Mouse (Mus musculus): ENCODE results near the gene Gm17304. TPM values are rescaled to one million over a fixed set of nuclear protein-coding genes. Genes with fewer than 3 reads are reported as not detected.

The Gm17304 gene
- polyA plus RNA-seq, 1 experiment: not detected

- no peak for TF ChIP-seq POLR2A (IDR thresholded peaks at IDR 0.05; ENCODE audit: borderline replicate concordance, low read depth, low read length)
- no peak for TF ChIP-seq CTCF (IDR thresholded peaks at IDR 0.05; ENCODE audit: low read depth, low read length)
- H3K27ac ChIP-seq (ENCODE audit: insufficient read depth, low read depth, low read length): peak overlapping the region; percentile 64
- H3K4me1 ChIP-seq (ENCODE audit: control insufficient read depth, insufficient read depth, low read length): peaks cover 8% of the 10 kb centered on the region; the same call in 1 of the 2 replicates
- no peak overlapping the region for H3K4me3 ChIP-seq (ENCODE audit: insufficient read depth, low read length)
Observed at GRCm38 (mm10) chr5:106589006-106589405, 19.9 kb upstream of the Gm17304 start.

GRCm38 (mm10) chr5:106589670-106590069, 19.2 kb upstream of the Gm17304 start:
- Histone ChIP-seq H3K27ac (ENCODE audit: insufficient read depth, low read depth, low read length) (peak overlapping the region; percentile 64), H3K4me1 (ENCODE audit: control insufficient read depth, insufficient read depth, low read length) (peaks cover 8% of the 10 kb centered on the region; the same call in 1 of the 2 replicates), H3K4me3 (ENCODE audit: insufficient read depth, low read length) (no peak overlapping the region)
- TF ChIP-seq CTCF (IDR thresholded peaks at IDR 0.05; ENCODE audit: low read depth, low read length): no peak
- no peak for TF ChIP-seq POLR2A (IDR thresholded peaks at IDR 0.05; ENCODE audit: borderline replicate concordance, low read depth, low read length)

- TF ChIP-seq CTCF (IDR thresholded peaks at IDR 0.05; ENCODE audit: low read depth, low read length): no peak
- no peak for TF ChIP-seq POLR2A (IDR thresholded peaks at IDR 0.05; ENCODE audit: borderline replicate concordance, low read depth, low read length)
- no peak overlapping the region for H3K4me3 ChIP-seq (ENCODE audit: insufficient read depth, low read length)
- peaks cover 8% of the 10 kb centered on the region; the same call in 1 of the 2 replicates for H3K4me1 ChIP-seq (ENCODE audit: control insufficient read depth, insufficient read depth, low read length)
- no peak overlapping the region for H3K27ac ChIP-seq (ENCODE audit: insufficient read depth, low read depth, low read length)
Observed at GRCm38 (mm10) chr5:106590686-106591085, 18.2 kb upstream of the Gm17304 start.

GRCm38 (mm10) chr5:106594388-106594787, 14.5 kb upstream of the Gm17304 start:
- H3K4me1 ChIP-seq (ENCODE audit: control insufficient read depth, insufficient read depth, low read length): peaks cover 3% of the 10 kb centered on the region; the same call in 1 of the 2 replicates
- no peak for TF ChIP-seq CTCF (IDR thresholded peaks at IDR 0.05; ENCODE audit: low read depth, low read length)
- no peak for TF ChIP-seq POLR2A (IDR thresholded peaks at IDR 0.05; ENCODE audit: borderline replicate concordance, low read depth, low read length)
- H3K27ac ChIP-seq (ENCODE audit: insufficient read depth, low read depth, low read length): no peak overlapping the region
- H3K4me3 ChIP-seq (ENCODE audit: insufficient read depth, low read length): no peak overlapping the region

- TF ChIP-seq POLR2A (IDR thresholded peaks at IDR 0.05; ENCODE audit: borderline replicate concordance, low read depth, low read length) (no peak), CTCF (IDR thresholded peaks at IDR 0.05; ENCODE audit: low read depth, low read length) (no peak)
- no peak overlapping the region for H3K27ac ChIP-seq (ENCODE audit: insufficient read depth, low read depth, low read length)
- H3K4me3 ChIP-seq (ENCODE audit: insufficient read depth, low read length): no peak overlapping the region
- H3K4me1 ChIP-seq (ENCODE audit: control insufficient read depth, insufficient read depth, low read length): no peaks in the 10 kb centered on the region
Observed at GRCm38 (mm10) chr5:106597472-106597871, 11.4 kb upstream of the Gm17304 start.

- no peaks in the 10 kb centered on the region for H3K4me1 ChIP-seq (ENCODE audit: control insufficient read depth, insufficient read depth, low read length)
- TF ChIP-seq CTCF (IDR thresholded peaks at IDR 0.05; ENCODE audit: low read depth, low read length): no peak
- no peak for TF ChIP-seq POLR2A (IDR thresholded peaks at IDR 0.05; ENCODE audit: borderline replicate concordance, low read depth, low read length)
- no peak overlapping the region for H3K27ac ChIP-seq (ENCODE audit: insufficient read depth, low read depth, low read length)
- no peak overlapping the region for H3K4me3 ChIP-seq (ENCODE audit: insufficient read depth, low read length)
Observed at GRCm38 (mm10) chr5:106599482-106599881, 9.4 kb upstream of the Gm17304 start.

- no peak overlapping the region for H3K27ac ChIP-seq (ENCODE audit: insufficient read depth, low read depth, low read length)
- H3K4me3 ChIP-seq (ENCODE audit: insufficient read depth, low read length): no peak overlapping the region
- H3K4me1 ChIP-seq (ENCODE audit: control insufficient read depth, insufficient read depth, low read length): no peaks in the 10 kb centered on the region
- no peak for TF ChIP-seq CTCF (IDR thresholded peaks at IDR 0.05; ENCODE audit: low read depth, low read length)
- no peak for TF ChIP-seq POLR2A (IDR thresholded peaks at IDR 0.05; ENCODE audit: borderline replicate concordance, low read depth, low read length)
Observed at GRCm38 (mm10) chr5:106604381-106604780, 4.5 kb upstream of the Gm17304 start.

- no peak for TF ChIP-seq POLR2A (IDR thresholded peaks at IDR 0.05; ENCODE audit: borderline replicate concordance, low read depth, low read length)
- no peak for TF ChIP-seq CTCF (IDR thresholded peaks at IDR 0.05; ENCODE audit: low read depth, low read length)
- H3K4me3 ChIP-seq (ENCODE audit: insufficient read depth, low read length): no peak overlapping the region
Observed at GRCm38 (mm10) chr5:106605096-106605495, 3.8 kb upstream of the Gm17304 start.

GRCm38 (mm10) chr5:106607081-106607480, 1.8 kb upstream of the Gm17304 start:
- Histone ChIP-seq H3K4me1 (ENCODE audit: control insufficient read depth, insufficient read depth, low read length) (no peaks in the 10 kb centered on the region), H3K27ac (ENCODE audit: insufficient read depth, low read depth, low read length) (no peak overlapping the region), H3K4me3 (ENCODE audit: insufficient read depth, low read length) (no peak overlapping the region)
- TF ChIP-seq CTCF (IDR thresholded peaks at IDR 0.05; ENCODE audit: low read depth, low read length) (no peak), POLR2A (IDR thresholded peaks at IDR 0.05; ENCODE audit: borderline replicate concordance, low read depth, low read length) (no peak)

More at GRCm38 (mm10) chr5:106605096-106605495, 3.8 kb upstream of the Gm17304 start:
- Histone ChIP-seq H3K4me1 (ENCODE audit: control insufficient read depth, insufficient read depth, low read length) (no peaks in the 10 kb centered on the region), H3K27ac (ENCODE audit: insufficient read depth, low read depth, low read length) (no peak overlapping the region)

- no peak overlapping the region for H3K4me3 ChIP-seq (ENCODE audit: insufficient read depth, low read length)
- H3K4me1 ChIP-seq (ENCODE audit: control insufficient read depth, insufficient read depth, low read length): peaks cover 19% of the 10 kb centered on the region
- no peak for TF ChIP-seq POLR2A (IDR thresholded peaks at IDR 0.05; ENCODE audit: borderline replicate concordance, low read depth, low read length)
- TF ChIP-seq CTCF (IDR thresholded peaks at IDR 0.05; ENCODE audit: low read depth, low read length): no peak
- H3K27ac ChIP-seq (ENCODE audit: insufficient read depth, low read depth, low read length): no peak overlapping the region
Observed at GRCm38 (mm10) chr5:106612151-106612550, 3.3 kb downstream of the Gm17304 start.

GRCm38 (mm10) chr5:106614570-106614969, 5.7 kb downstream of the Gm17304 start:
- H3K27ac ChIP-seq (ENCODE audit: insufficient read depth, low read depth, low read length): peak overlapping the region; percentile 69
- no peak overlapping the region for H3K4me3 ChIP-seq (ENCODE audit: insufficient read depth, low read length)
- TF ChIP-seq CTCF (IDR thresholded peaks at IDR 0.05; ENCODE audit: low read depth, low read length): no peak
- TF ChIP-seq POLR2A (IDR thresholded peaks at IDR 0.05; ENCODE audit: borderline replicate concordance, low read depth, low read length): no peak
- H3K4me1 ChIP-seq (ENCODE audit: control insufficient read depth, insufficient read depth, low read length): peaks cover 19% of the 10 kb centered on the region

All from bone marrow macrophage, adult 2 months (primary cell).